Mouse (Mus musculus): ENCODE data around the gene Col11a2. TPM values are rescaled to one million over a fixed set of nuclear protein-coding genes. Genes with fewer than 3 reads are reported as not detected.

Col11a2 gene
- total RNA-seq, 1 experiment from 2014 or later: 2.4 TPM

DNA sequence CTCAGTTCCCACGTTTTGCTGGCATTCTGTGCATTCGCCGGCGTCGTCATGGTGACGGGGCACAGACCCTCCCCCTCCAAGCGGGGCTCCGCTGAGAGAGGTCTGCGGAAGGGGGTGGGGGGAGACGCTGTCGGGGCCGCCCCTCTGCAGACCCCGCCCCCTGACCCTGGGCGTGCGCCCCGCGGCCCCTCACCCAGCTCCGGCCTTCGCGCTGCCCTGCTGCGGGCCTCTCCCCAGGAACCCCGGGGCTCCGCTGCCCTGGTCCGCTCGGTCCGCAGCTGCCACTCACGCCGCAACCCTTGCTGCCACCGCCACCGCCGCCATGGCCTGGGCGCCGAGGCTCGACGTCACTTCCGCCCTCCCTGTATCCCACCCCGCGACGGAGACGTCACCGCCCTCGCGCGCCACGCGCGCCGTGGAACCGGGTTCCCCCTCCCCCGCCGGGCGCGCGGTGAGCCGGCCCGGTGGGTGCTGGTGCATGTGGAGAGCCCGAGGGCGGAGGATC lies 14.9 kb upstream of the Col11a2 start, which contains the start of gene Ring1:
TSS of gene Ring1 (minus strand) at position 364 of the 505 bp plus-strand sequence.
- ATAC-seq (replicated peaks in 1 of 2; ENCODE audit: insufficient read depth in 1 of 2, low FRiP score in 2 of 2, low TSS enrichment in 1 of 2, low read depth in 1 of 2, poor library complexity in 2 of 2, severe bottlenecking in 2 of 2): peak in 1 of 2 experiments; percentile 21; a peak in 2 of 4 replicates

DNA sequence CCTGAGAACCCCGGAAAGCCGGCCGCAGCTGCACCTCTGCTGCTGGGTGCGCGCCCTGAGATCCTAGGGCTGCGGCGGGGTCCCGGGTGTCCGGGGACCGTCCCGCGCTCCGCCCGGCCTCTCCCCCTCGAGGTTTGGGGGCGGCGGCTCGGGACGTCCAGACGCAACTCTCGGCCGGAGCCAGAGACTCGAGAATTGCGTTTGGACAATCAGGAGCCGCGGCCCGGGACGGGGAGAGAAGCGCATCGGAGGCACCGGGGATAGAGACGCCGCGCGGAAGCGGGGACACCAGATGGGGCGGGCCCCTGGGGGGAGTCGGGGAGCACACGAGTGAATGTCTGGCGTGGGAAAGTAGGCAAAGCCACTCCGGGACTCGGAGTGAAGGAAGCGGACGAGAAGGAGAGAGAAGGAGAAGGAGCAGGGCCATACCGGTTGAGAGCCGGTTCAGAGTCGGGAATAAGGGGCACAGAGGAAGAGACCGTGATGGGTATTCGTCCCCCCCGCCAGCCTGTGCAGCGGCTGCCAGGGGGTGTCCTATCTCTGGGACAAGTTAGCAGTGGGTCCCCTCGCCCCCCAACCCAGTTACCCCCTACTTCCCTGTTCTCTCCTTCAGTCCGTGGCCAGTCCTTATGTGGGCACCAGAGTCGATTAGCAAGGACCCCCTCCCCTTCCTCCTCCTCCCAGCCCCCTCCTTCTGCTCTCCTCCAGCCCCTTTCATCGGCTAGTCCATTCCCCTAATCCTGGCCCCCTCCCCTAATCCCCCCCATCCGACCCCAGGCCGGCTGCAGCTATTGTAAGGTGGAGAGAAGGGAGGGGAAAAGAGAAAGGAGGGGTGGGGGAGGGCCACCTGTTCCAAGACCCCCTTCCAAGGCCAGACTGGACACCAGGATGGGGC lies 14.1 kb upstream of the Col11a2 start:
- ATAC-seq (replicated peaks in 1 of 2; ENCODE audit: insufficient read depth in 1 of 2, low FRiP score in 2 of 2, low TSS enrichment in 1 of 2, low read depth in 1 of 2, poor library complexity in 2 of 2, severe bottlenecking in 2 of 2): no peak

DNA sequence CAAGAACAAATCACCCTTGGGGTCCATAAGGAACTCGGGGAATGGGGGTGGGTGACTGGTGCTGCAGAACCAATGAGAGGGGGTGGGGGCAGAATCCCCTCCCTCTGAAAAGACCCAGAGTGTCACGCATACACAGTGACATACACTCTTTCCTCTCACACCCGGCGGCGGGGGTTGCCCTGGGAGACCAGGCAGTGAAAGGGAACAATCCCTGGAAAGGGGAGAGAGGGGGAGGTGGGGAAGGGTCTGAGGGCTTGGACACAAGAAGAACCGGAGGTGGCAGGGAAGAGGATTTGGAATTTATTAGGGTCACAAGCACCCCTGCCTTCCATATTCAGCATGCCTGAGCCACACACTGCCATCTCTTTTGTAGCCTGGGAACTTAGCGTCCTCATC lies 13.5 kb upstream of the Col11a2 start:
- no peak for ATAC-seq (replicated peaks in 1 of 2; ENCODE audit: insufficient read depth in 1 of 2, low FRiP score in 2 of 2, low TSS enrichment in 1 of 2, low read depth in 1 of 2, poor library complexity in 2 of 2, severe bottlenecking in 2 of 2)

DNA sequence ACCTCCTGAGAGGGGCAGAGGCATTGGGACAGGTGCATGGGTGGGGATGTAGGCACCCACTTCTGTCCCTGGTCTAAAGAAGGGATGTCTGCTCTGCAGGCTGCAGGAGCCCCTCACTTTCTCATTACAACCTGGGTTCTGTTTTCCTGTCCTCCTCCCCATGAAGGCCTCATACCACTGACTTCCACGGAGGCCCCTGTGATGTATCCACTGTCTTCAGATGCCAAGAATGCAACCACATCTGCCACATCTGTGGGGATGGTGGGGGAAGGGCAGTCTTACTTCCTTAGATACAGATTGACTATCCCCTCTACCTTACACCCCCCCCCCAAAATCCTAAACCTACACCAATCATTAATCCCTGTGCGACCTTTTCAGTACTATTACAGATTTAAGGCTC lies 13.0 kb upstream of the Col11a2 start:
- ATAC-seq (replicated peaks in 1 of 2; ENCODE audit: insufficient read depth in 1 of 2, low FRiP score in 2 of 2, low TSS enrichment in 1 of 2, low read depth in 1 of 2, poor library complexity in 2 of 2, severe bottlenecking in 2 of 2): no peak

DNA sequence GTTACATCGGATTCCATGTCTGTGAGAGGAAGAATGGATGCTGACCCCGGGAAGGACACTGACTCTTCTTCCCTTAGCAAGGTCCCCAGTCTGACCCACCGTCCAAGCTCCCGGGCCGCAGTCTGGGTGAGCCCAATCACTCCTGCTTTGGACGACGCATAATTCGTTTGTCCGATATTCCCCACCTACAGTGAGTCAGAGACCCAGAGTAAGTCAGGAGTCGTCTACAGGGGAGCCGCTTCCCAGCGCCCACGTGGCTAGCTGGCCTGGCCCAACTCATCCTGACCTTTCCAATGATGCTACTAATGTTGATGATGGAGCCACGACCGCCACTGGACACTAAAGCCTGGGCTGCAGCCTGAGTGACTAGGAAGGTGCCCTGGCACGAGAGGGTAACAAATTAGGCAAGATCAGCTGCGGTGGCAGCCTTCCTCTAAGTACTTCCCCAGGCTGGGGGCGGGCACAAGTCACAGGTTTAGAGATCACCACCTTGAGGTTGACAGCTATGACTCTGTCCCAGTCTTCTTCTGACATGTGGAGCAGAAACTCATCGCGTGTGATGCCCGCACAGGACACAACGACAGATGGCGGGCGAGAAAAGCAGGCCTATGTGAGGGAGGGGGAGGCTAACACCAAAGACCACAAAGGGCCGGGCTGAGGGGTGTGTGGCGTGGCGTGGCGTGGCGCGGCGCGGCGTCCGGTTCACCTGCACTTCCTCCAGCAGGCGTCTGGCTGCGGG lies 12.2 kb upstream of the Col11a2 start:
- peak; percentile 37 to 43 for ATAC-seq (replicated peaks in 1 of 2; ENCODE audit: insufficient read depth in 1 of 2, low FRiP score in 2 of 2, low TSS enrichment in 1 of 2, low read depth in 1 of 2, poor library complexity in 2 of 2, severe bottlenecking in 2 of 2)

DNA sequence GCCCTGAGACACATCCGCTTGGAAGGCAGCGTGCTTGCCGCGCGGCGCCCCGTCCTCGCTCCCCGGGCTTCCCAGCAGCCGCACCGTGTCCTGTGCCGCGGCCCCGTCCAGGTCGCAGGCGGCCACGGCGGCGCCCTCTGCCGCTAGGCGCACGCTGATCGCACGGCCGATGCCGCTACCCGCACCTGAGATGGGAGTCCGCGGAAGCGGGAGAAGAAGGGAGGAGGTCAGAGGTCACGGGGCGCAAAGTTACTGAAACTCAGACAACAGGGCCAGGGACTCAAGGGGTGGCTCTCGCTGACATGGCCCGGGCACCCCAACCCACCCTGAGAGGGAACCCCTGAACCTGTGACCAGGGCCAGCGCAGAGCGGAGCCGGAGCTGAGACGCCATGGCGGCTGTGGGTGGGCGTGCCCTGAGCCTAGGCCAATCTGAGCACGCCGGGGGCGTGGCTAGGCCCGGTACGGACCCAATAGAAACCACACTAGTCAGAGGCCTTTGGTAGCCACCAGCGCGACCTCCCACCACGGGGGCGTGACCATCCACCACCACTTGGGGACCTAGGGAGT lies 11.5 kb upstream of the Col11a2 start, which contains the start of gene H2-Ke6:
TSS of gene H2-Ke6 (minus strand) at position 405 of the 568 bp plus-strand sequence.
- ATAC-seq (replicated peaks in 1 of 2; ENCODE audit: insufficient read depth in 1 of 2, low FRiP score in 2 of 2, low TSS enrichment in 1 of 2, low read depth in 1 of 2, poor library complexity in 2 of 2, severe bottlenecking in 2 of 2): peak; percentile 57 to 68

DNA sequence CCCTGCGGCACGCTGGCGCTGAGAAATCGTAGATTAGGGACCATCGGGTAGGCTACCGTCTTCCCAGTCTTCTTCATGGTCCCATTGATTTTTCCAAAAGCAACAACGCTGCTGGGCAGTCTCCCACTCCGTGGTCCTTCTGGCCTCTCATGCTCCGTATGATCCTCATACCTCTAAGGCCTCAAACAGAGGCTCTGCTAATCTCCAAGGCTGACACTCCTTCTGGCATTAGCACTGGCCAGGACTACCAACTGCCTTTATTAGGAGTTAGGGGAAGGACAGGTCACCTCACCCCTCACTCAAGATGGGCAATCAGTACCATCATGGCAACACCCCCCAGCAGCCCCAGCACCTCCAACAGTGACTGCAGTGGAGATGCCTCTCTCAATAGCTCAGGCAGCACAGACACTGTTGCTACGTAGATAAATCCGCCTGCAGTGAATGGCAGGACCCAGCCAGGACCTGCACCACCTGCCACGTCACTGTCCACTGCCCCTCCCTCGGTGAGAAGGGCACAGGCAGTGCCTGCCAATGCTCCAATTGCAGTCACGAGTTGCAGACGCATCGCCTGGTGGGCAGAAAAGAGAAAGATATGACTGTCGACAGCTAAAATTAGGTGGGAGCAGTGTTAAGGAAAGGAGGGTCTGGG lies 10.6 kb upstream of the Col11a2 start:
- ATAC-seq (replicated peaks in 1 of 2; ENCODE audit: insufficient read depth in 1 of 2, low FRiP score in 2 of 2, low TSS enrichment in 1 of 2, low read depth in 1 of 2, poor library complexity in 2 of 2, severe bottlenecking in 2 of 2): no peak

DNA sequence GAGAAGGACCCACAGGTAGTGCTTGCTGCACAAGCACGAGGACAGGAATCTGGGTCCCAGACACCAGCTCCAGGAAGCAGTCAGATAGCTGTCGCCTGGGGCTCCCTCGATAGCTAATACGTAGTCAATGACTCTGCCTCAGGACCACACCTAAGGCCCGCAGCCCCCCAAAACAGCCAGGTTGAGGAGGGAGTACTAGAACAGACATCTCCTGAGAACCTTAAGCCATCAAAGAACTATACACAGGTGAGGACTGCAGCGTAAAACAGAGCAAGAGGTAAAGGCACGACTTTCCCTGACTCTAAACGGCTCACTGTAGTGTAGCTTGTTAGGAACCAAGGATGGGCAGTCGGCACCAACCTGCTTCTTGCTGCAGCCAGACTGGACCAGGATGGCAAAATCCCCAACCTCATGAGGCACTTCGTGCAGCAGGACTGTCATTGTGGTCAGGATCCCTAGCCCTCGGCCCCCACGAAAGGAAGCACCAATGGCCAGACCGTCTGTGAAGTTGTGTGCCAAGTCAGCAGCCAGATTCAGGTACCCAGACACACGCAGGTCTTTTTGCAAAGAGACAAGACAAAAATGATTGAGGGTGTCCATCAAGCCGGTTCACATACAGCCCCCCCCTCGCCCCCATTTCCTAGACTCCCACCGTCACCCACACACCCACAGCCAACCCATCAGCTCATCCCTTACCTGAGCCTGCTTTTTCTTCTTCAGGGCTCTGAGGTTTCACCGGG lies 9.9 kb upstream of the Col11a2 start:
- no peak for ATAC-seq (replicated peaks in 1 of 2; ENCODE audit: insufficient read depth in 1 of 2, low FRiP score in 2 of 2, low TSS enrichment in 1 of 2, low read depth in 1 of 2, poor library complexity in 2 of 2, severe bottlenecking in 2 of 2)

DNA sequence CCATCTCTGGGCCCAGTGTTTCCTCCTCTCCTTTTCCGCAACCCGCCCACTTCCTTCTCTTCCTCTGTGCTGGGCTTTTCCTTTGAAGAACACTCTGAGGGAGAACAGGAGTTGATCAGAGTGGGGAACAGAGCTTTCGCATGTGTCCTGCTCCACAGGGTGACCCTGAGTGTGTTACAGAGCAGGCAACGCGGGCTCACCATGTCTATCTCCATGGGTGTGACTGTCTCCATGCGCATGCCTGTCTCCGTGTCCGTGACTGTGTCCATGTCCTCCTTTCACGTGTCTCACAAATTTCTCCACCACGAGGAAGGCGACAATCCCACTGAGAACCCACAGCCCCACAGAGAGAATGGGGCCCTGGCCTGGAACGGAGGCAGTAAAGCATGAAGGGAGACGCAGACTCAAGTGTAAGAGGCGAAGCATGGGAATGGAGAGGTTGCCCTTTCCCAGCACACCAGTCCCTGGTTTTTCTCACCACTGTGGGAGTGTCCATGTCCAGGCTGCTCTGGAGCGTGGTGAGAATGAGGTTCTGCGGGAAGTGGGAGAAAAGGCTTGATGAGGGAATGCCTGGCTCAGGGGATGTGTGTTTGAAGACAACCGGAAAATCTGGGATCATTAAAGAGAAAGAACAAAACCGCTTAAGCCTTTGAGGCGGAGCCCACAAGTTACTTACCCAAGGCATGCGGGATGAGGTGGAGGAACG lies 9.2 kb upstream of the Col11a2 start:
- ATAC-seq (replicated peaks in 1 of 2; ENCODE audit: insufficient read depth in 1 of 2, low FRiP score in 2 of 2, low TSS enrichment in 1 of 2, low read depth in 1 of 2, poor library complexity in 2 of 2, severe bottlenecking in 2 of 2): no peak

DNA sequence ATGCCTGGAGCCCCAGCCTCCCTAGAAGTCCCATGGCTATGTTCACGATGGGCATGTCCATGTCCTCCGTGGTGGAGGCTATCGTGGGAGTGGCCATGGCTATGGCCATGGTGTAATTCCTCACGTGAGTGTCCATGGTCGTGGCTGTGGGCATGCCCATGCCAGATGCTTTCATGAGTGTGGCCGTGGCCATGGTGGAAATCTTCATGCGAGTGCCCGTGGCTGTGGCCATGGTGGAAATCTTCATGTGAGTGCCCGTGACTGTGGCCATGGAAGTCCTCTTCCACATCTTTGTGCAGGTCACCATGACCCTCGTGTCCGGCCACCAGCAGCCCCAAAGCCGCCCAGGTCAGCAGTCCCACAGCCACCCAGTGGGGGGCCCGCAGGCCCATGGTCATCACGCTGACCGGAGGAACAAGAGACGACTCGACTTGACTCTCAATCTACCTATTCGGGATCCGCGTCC lies 8.3 kb upstream of the Col11a2 start:
- ATAC-seq (replicated peaks in 1 of 2; ENCODE audit: insufficient read depth in 1 of 2, low FRiP score in 2 of 2, low TSS enrichment in 1 of 2, low read depth in 1 of 2, poor library complexity in 2 of 2, severe bottlenecking in 2 of 2): no peak

DNA sequence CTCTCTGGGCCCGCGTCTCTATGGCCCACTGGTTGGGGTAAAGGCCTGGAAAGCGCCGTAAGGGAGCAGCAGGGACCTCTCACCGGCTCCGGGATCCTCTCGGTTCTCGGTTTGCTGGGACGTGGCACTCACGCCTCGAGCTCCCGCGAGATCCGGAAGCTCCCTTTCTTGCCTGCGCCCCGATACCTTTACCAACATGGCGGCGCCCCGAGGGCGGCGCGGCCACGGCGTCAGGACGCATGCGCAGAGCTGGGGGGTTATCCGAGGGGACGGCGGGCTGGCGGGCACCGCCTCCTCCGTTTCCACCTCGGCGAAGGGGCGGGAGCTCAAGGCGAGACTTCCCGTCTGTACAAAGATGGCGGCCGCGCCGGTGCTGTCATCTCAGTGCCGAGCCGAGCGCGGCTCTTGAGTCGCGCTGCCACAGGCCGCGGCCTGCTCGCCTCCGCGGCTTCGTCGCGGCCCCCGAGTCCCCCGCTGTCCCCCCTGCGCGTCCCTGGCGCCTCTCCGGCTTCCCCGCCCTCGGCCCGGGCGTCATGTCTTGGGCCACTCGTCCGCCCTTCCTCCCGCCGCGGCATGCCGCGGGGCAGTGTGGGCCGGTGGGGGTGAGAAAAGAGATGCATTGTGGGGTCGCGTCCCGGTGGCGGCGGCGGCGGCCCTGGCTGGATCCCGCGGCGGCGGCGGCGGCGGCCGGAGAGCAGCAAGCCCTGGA lies 7.6 kb upstream of the Col11a2 start, which contains the start of the genes Slc39a7 and Rxrb:
TSS of gene Slc39a7 (minus strand) at position 218 of the 709 bp plus-strand sequence.
TSS of gene Rxrb (plus strand) at position 348 of the 709 bp plus-strand sequence.
- ATAC-seq (replicated peaks in 1 of 2; ENCODE audit: insufficient read depth in 1 of 2, low FRiP score in 2 of 2, low TSS enrichment in 1 of 2, low read depth in 1 of 2, poor library complexity in 2 of 2, severe bottlenecking in 2 of 2): peak; percentile 44 to 55

DNA sequence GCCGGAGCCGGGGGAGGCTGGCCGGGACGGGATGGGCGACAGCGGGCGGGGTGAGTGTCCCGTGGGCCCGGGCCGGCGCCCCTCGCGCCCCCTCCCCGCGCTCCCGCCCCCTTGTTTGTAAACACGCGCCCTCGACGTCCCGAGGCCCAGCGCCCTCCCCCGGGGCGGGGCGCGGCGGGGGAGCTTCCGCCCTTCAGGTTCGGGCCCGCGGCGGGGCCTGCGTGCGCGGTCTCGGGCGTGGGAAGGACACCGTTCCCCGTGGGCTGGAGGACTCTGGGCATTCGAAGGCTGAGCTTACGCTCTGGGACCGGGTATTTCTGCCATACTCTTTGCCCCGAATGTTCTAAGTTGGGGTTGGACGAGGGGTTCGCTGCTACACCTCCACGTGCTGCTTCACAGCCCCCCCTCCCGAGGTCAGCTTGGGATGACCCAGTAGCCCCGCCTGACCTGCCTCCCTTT lies 7.0 kb upstream of the Col11a2 start:
- no peak for ATAC-seq (replicated peaks in 1 of 2; ENCODE audit: insufficient read depth in 1 of 2, low FRiP score in 2 of 2, low TSS enrichment in 1 of 2, low read depth in 1 of 2, poor library complexity in 2 of 2, severe bottlenecking in 2 of 2)

DNA sequence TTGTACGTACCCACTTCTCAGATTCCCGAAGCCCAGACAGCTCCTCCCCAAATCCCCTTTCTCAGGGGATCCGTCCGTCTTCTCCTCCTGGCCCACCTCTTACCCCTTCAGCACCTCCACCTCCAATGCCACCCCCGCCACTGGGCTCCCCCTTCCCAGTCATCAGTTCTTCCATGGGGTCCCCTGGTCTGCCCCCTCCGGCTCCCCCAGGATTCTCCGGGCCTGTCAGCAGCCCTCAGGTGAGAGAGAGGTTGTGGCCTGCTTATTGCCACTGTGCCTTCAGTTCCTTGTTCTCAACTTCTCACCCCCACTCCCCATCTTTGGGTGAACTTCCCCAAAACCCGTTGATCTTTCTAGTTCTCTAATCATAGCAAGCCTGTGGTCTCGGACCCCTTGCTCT lies 6.4 kb upstream of the Col11a2 start:
- no peak for ATAC-seq (replicated peaks in 1 of 2; ENCODE audit: insufficient read depth in 1 of 2, low FRiP score in 2 of 2, low TSS enrichment in 1 of 2, low read depth in 1 of 2, poor library complexity in 2 of 2, severe bottlenecking in 2 of 2)

DNA sequence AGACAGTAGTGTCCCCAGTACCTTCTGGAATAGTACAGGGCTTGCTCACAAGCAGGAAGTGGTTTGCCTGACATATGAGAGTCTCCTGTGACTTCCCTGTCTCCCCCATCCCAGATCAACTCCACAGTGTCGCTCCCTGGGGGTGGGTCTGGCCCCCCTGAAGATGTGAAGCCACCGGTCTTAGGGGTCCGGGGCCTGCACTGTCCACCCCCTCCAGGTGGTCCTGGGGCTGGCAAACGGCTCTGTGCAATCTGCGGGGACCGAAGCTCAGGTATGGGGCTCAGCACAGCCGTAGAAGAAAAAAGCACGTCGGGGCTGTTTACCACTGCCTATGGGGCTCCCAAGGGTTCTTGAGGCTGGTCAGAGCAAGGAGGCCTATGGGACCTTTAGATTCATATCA lies 5.8 kb upstream of the Col11a2 start:
- no peak for ATAC-seq (replicated peaks in 1 of 2; ENCODE audit: insufficient read depth in 1 of 2, low FRiP score in 2 of 2, low TSS enrichment in 1 of 2, low read depth in 1 of 2, poor library complexity in 2 of 2, severe bottlenecking in 2 of 2)

DNA sequence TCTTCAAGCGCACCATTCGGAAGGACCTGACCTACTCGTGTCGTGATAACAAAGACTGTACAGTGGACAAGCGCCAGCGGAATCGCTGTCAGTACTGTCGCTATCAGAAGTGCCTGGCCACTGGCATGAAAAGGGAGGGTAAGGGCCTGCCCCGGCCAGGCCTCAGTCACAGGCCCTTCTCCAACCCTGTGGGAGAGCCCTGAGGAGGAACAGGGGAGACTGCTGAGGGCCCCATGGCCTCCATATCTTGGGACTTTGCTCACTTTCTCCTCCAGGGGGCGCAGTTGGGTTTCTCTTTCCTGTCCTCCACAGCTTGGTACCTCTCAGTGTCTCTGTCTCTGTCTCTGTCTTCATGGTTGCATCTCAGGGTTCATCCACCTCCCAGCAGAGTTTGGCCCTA lies 5.2 kb upstream of the Col11a2 start:
- ATAC-seq (replicated peaks in 1 of 2; ENCODE audit: insufficient read depth in 1 of 2, low FRiP score in 2 of 2, low TSS enrichment in 1 of 2, low read depth in 1 of 2, poor library complexity in 2 of 2, severe bottlenecking in 2 of 2): 0 out of 4 replicates have a peak, but pooled peaks of 1 of the 2 experiments have one; percentile 20

Measured in hematopoietic stem cell, adult 5-6 weeks (primary cell).